Mouse (Mus musculus) B cell, adult 2 months (primary cell): ENCODE measurements around the gene Irf2.

Source experiments
- DNase-seq, 2 experiments: peaks; one replicate each; pipeline ENCODE4 v3.0.0; 2022

Irf2 gene

GRCm38 (mm10) chr8:46885786-46886185 is 146.3 kb downstream of the Irf2 start:
- DNase-seq, result no peak

GRCm38 (mm10) chr8:46886216-46886615 is 146.7 kb downstream of the Irf2 start:
- peak; percentile 34 to 39 for DNase-seq

- peak in 1 of 2 experiments; percentile 26 for DNase-seq
Observed at GRCm38 (mm10) chr8:46887396-46887795, 147.9 kb downstream of the Irf2 start.

- no peak for DNase-seq
Observed at GRCm38 (mm10) chr8:46888575-46888974, 149.0 kb downstream of the Irf2 start.

- DNase-seq, result peak; percentile 37 to 38
Observed at GRCm38 (mm10) chr8:46890241-46890640, 150.7 kb downstream of the Irf2 start.

- DNase-seq, result no peak
Observed at GRCm38 (mm10) chr8:46892511-46893273, 153.2 kb downstream of the Irf2 start.

GRCm38 (mm10) chr8:46894385-46894784 is 154.9 kb downstream of the Irf2 start:
- no peak for DNase-seq

- DNase-seq, result no peak
Observed at GRCm38 (mm10) chr8:46896005-46896404, 156.5 kb downstream of the Irf2 start.

GRCm38 (mm10) chr8:46896704-46897103 is 157.2 kb downstream of the Irf2 start:
- DNase-seq, result no peak
